Mouse (Mus musculus) urinary bladder, adult 18-20 months (tissue): ENCODE measurements around the gene Sh3bgrl2.

ENCODE experiments used
- DNase-seq, 2 experiments: peaks; one replicate each; pipeline ENCODE4 v3.0.0; 2022; ENCODE audit warnings: low spot score in 2 of 2, mixed read lengths in 2 of 2

Gene Sh3bgrl2

DNA sequence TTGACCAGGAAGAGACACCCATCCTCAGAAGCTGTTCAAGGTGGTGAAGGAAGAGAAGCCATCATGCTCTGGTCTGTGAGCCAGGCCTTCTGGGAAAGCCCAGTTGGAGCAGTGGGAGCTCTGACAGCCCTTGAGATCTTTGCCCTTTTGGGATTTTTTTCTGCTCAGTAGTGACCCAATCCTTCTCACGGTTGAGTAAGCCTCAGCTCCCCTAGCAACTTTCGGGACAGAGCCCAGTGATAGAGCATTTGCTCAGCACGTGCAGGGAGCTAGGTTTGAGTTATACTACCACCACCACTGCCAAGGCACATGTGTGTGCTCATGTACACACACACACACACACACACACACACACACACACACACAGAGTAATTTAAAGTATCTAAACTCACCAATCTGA lies 131.5 kb downstream of the Sh3bgrl2 start:
- no peak for DNase-seq

DNA sequence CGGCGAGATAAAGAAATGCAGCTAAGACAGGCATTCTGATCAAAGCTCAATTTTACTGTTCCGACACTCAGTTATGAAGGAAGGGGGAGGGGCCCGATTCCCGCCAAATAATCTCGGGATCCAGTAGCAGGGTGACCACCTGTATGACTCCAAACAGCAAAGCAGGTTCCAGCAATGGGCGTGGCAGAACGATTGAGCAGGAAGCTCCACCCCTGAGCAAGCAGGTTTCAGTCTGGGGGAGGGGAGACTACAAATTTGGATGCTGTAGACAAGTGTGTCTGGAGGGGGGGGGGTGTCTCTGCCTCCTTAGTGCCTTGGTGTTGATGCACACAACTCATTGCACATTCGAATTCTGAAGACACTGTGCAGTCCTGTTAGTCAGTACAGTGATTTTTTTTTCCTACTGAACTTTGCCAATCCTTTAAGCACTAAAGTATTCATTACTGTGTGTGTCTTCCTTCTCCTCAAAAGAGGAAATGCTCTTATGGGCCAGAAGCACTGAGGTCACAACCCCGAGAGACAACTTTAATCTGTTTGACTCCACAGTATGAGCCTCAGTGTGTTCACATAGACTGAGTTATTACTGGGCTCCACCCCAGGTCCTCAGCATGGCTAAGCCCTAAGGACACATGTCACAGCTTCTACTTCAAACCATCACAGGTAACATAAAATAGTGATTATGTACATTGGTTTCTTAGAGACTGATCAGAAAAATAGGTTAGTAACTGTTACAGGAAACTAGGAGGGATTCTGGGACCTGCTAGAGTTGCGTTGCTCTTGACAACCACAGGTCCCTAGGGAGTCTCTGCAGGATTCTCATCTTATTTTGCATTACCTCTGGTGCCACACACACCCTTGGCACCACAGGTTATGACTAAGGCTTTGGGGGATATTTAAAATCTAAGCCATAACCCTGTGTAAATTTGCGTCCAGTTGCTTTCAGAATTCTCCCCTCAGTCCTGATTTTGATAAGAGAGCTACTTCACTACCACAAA lies 133.8 kb downstream of the Sh3bgrl2 start:
- no peak for DNase-seq

DNA sequence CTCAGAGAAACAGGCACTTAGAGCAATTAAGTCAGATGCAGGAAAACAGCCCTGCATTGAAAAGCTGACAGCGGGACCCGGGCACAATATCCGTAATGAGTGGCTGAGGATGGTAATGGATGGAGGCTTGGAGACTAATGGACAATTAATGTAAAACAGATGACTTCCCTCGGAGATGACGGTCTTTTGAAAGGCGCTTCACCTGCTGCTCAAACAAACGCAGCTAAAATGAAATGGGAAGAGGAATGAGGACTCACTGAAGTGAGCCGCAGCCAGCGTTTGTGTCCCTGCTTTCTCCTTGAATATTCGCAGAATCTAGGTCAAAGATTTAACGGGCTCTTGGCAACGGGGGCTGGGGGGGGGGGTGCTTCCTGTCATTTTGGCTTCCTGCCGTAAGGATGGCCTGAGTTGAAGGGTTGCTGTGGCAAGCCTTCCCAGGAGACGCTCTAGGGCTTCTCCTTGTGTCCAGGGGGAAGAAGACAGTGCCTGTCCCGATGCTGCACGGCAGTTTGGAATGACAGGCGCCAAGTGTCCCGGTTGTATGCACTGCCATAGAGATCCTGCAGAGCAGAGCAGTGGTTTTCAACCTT lies 138.5 kb downstream of the Sh3bgrl2 start:
- no peak for DNase-seq

DNA sequence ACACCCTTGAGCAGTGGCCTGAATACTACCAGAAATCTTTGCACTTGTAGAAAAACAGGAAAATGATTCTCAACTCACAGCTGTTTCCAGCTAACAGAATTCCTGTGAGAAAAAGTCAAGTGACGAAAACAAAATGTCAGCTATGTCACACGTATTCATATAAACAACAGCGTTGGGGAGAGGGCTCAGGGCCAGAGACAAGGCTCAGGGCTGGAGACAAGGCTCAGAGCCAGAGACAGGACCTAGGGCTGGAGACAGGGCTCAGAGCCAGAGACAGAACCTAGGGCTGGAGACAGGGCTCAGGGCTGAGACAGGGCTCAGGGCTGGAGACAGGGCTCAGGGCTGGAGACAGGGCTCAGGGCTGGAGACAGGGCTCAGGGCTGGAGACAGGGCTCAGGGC lies 139.8 kb downstream of the Sh3bgrl2 start:
- no peak for DNase-seq
